Mouse (Mus musculus) neutrophil, adult 5-6 weeks (primary cell): ENCODE results near the gene Celf1. TPM values are rescaled to one million over a fixed set of nuclear protein-coding genes. Genes with fewer than 3 reads are reported as not detected.
"Not testable (repeated sequence)": the region's sequence is repeated elsewhere in the genome, so short reads cannot be mapped to it uniquely, and the experiment has no call there.

Experiments used
- ATAC-seq: fragments of 151-379, 151-347 bp; 2 replicates; pipeline ENCODE4 v1.8.0; 2017; ENCODE audit warnings: mild to moderate bottlenecking, moderate TSS enrichment; ENCODE audit not compliant: insufficient number of reproducible peaks, poor library complexity, low FRiP score, severe bottlenecking; ENCODE audit errors: extremely low read depth
- total RNA-seq: library from RNA; stranded (forward); fragments of 200-1000 nt; gene quantifications from 2 replicates; pipeline ENCODE4 v1.2.3, GENCODE M21; 2017

Celf1 gene
- 41.1 and 53.0 TPM in 2 replicates for total RNA-seq

DNA sequence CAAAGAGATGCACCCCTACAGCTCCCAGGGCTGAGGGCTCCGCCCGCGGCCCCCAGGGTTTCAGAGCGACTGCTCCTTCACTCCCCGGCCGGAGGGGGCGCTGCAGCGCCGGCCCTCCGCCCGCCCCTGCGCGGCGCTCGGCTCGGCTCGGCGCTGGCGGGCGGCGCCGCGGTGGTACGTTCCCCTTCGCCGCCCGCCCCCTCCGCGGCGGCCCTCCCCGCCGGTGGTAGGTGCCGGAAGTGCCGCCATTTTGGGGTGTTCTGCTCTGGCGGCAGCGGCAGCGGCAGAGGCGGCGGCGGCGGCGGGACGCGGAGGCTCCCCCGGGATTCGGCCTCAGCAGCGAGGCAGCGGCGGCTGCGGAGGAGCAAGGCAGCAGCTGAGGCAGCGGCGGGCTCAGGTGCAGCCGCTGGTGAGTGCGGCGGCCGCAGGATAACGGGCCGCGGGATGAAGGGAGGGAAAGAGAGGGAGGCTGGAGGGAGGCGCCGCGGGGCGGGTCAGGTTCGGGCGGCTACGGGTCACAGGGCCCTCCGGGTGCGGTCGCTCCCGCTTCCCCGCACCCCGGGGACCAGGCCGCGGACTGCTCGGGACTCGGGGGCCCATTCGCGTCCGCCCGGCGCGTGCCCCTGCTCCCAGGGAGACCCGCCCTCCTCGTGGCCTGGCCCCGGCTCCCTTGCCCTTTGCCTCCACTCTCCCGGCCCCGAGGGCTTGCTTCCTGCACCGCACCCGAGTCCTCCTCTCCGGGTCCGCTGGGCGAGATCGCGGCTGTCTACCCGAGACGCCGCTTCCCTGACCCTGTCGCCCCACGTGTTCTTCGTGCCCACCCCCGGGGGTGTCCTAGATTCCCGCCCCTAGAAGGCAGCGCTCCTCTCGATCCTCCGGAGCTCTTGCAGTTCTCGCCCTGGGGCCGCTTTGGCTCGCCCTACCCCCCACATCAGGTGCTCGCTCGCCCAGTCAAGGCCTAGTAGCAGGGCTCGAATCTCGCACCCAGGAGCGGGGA lies at the start of gene Celf1:
Celf1 (plus strand) TSS at position 150 of the 997 bp plus-strand sequence.
- ATAC-seq, result peak; percentile 79

DNA sequence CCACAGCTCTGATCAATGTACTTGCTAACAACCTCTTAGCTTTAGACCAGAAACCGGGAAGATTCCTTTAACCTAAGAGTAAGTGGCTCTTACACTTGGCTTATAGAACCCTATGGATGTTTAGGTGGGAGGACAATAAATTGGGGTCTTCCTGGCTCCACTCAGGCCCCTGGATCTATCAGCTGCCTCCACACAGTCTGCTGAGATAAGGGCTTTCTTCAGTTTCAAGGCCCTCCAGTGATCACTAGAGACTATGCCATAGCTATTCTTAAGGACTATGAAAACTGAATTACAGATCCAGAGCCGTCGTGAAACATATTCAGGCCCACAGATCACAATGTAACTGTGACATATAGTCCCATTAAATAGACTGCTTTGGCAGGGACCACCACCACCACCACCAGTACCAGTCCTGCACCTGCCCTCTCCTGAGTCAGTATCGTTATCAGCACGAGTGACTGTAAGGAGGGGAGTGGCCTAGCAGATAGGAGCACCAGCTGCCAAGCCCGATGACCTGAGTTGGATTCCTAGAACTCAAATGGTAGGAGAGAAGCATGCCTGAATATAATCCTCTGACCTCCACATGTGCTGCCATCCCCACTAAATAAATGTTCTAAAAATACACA lies 46.4 kb upstream of the Celf1 start:
- no peak for ATAC-seq

DNA sequence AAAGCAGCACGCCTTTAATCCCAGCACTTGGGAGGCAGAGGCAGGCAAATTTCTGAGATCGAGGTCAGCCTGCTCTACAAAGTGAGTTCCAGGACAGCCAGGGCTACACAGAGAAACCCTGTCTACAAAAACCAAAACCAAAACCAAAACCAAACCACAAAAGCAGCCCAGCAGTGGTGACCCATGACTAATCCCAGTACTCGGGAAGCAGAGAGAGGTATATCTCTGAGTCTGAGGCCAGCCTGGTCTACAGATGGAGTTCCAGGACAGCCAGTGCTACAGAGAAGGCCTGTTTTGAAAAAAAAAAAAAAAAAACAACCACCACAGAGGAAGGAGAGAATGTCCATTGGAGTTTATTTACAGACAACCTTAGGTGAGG lies 45.9 kb upstream of the Celf1 start:
- ATAC-seq, result not testable (repeated sequence)

DNA sequence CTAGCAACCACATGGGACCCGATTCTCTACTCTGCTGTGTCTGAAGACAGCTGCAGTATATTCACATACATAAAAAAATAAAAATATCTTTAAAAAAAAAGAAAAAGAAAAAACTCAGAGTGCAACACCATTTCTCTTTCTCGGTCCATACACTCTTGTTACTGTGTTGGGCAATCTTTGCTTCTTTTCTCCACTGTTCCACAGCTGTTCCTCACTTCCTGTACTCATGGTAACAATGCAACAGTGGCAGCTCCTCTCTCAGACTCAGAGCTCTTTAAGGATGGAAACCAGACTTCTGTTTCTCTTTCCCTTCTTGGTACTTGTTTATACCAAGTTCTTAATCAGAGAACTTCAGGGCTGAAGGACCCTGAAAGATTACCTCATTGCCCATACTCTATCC lies 36.8 kb upstream of the Celf1 start:
- no peak for ATAC-seq

DNA sequence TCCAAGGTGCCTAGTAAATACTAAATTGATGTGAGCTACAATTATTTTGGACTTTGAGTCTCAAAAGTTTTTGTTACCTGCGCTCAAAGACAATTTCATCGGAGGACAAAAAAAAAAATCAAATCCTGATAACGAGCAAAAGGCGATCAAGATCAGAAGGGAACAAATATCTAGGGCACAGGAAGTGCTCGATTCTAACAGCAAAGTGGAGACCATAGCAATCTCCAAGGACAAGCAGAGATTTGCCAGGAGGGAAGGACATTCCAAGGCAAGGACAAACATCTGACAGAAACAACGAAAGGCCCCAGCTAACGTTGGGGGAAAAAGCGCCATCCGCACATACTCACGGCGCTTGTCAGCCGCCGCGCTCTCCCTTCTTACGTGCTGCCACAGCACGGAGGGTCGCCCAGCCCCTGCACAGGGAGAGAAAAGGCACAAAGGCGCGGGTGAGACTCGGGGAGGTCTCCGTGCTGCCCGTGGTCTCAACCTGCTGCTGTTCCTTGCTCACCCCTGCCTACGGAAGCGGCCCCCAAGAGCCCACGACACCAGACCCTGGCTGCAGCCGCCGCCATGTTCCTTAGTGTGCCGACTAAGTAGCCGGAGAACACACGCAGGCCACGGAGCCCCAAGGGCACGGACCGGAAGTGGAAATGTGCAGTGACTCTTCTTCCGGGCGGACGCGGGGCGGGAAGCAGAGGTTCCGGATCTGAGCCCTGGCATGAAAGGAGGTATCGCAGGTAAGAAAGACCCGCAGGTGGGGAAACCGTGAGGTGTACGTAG lies 35.9 kb upstream of the Celf1 start, which contains the start of the genes Kbtbd4 and Ndufs3:
Kbtbd4 (plus strand) TSS at position 665 of the 780 bp plus-strand sequence.
Ndufs3 (minus strand) TSS at position 752 of the 780 bp plus-strand sequence.
- peak; percentile 98 for ATAC-seq

DNA sequence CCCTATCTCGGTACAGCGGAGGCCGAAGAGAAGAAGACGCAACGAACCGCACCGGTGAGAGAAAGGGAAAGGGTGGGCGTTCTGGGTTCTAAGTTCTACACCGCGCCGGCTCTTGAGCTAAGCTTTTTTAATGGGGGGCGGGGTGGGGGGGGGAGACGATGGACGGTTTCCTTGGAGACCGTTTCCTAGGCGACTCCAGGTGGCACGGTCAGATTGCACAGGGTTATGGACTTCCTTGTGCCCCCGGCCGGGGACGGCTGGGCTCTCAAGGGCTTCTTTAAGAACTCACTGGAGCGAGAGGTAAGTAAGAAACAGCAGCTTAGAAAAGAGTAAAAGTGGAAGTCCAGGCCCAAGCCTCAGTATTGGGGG lies 35.3 kb upstream of the Celf1 start:
- ATAC-seq, result no peak

DNA sequence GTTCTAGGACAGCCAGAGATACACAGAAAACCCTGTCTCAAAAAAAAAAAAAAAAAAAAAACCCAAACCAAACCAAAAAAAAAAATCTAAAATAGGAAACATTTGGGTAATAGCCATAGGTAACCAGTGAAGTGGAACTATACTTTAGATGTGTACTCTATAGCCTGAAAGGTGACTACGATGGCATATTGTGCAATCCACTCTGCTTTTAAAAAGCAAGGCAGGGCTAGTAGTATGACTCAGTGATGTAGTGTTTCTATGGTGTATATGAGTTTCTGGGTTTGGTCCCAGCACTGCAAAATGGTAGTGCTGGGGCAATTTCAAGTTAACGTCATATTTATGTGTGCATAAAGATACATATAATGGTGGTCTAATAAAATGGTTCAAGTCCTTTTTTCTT lies 33.5 kb upstream of the Celf1 start:
- ATAC-seq, result no peak

DNA sequence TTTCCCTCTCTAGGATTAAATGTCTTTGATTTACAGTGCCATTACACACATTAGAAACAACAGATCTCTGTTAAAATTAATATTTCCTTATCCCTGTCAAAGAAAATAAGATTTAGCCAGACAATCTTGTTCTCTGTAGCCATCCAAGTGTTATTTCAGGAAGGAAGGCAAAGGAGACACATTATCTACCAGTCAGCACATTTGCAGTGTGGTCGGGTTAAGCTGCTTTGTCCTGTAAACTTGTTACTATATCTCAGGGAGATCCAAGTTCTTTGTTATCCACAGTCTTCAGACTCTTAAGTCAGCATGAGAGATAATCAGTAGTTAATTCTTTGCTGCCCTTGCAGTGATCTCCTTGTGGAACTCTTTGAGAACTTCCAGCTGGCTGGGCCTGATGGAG lies 29.3 kb upstream of the Celf1 start:
- no peak for ATAC-seq

DNA sequence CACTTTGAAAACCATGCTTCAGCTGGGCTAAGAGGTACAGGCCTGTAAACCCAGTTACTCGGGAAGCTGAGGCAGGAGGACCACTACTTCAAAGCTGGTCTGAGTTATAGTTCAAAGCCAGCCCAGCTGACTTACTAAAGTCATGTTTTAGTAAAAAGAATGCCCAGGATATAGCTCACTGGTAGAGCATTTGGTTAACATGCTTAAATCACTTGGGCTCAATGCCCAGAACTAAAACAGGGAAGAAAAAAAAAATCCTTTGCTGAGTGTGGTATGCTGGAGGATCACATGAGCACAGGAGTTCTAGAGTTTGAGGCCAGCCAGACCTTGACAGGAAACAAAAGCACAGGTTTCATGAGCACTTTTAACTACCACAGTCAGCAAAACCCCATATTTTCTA lies 28.5 kb upstream of the Celf1 start:
- no peak for ATAC-seq

DNA sequence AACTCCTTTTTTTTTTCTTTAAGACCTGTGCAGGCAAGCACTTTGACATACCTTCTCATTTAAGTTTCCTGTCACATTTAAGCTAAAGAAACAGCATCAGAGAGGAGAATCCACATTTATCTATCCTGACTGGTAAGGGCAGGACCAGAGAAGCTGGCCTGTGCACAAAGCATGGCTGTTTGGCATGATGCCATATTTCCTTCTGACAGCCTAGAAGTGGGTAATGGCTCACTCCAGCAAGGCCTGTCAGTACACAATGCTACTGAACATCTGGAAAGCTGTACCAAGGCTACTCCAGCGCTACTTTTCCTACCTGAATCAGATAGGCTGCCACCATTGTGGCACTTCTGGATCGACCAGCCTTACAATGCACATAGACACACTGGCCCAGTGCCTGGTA lies 26.5 kb upstream of the Celf1 start:
- ATAC-seq, result no peak

DNA sequence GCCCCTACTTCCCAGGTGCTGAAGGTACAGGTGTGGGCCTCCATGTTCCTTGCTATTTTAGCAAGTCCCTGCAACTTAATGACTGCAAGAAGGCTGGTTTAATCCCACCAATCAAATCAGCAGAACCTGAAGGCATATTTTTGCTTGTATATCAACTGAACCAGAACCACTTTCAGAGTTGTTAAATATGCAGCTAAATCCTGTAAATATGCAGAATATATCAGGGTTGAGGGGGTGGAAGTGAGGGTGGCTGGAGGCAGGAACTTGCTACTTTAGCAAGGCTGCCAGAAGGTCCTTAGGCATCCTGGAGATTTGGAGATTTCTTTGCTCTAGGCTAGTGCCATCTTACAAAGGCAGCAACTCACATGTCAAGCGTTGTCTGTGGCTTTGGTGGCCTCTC lies 24.7 kb upstream of the Celf1 start:
- ATAC-seq, result no peak

DNA sequence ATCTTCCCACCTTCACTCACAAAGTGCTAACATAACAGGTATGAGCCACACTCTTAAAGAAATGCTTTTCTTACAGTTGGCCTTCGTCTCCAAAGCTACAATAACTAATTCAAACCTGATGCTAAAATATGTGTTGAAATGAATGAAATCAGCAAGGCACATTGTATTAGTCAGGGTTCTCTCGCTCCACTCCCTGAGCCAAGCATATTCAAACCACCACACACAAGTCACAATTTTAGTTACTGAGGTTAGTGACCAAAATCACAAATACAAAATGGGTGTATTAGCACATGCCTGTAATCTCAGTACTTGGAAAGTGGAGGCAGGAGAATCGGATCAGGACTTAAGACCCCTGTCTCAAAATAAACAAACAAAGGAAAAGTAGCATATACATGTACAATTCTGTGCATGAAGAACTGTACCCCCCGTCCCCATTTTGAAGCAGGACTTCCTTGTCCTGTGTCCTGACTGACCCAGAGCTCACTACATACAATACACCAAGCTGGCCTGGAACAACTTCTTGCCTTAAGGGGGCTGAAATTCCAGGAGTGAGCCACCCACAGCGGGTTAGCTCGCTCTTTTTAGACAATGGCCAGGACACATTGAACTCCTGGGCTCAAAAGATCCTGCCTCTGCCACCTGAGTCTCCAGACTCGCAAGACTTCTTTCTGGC lies 23.5 kb upstream of the Celf1 start:
- no peak for ATAC-seq

DNA sequence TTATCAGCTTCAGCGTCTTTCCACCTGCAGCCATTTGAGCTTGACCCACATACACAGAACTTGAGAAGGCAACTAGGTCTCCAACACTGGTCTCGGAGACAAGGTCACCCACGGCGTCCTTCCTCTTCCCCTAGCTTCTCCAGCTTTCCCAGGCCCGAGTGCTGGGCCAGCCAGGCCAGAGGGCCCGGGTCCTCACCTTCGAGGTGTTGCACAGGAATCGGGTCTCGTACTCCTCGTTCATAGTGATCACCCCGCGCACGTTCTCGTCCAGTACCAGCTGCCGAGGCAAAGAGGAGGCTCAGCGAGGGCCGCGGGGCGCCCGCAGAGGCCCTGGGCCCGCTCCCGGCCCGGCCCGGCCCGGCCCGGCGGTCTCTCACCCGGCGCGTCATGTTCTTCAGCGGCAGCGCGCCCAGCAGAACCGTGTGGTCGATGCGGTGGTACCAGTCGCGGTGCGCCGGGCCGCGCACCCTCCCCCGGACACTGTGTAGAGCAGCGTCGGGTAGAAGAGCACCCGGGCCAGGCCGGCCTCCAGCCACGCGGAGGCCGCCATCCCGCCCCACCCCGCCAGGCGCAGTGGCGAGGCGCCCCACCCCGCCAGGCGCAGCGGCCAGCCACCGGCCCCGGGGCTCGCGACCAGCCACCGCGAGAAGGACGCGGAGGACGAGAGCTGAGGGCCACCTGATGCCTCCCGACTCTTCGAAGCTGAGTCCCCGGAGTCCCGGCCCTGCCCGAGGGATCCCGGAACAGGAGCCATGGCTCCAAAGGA lies 22.8 kb upstream of the Celf1 start:
- peak; percentile 61 for ATAC-seq

DNA sequence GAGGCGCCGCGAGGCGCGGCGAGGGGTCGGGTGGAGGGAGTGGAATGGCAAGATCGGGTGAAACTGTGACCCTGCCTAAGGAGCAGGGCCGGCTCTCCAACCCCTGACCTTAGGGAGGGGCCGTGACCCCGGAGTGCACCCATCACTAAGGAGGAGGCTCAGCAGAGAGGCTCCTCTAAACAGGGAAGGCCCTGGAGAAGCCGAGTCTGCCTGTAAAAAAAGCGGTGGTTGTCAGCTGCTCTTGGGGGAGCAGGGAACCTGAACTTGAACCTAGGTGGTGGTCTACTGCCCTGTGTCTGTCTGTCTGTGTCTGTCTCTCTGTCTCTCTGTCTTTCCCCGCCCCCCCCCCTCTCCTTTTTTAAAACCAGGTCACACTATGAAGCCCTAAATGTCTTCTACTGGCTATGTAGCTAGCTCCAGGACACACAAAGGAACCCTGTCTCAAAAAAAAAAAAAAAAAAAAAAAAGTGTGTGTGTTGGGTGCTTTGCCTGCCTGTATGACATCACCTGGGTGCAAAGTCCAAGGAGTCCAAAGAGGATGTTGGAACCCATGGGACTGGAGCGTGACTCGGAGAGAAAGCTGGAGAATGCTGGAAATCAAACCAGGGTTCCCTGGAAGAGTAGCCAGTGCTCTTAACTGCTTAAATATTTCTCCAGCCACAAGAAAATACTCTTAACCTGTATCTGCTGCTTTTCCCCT lies 22.0 kb upstream of the Celf1 start:
- peak; percentile 20; the same call in 1 of the 2 replicates for ATAC-seq

DNA sequence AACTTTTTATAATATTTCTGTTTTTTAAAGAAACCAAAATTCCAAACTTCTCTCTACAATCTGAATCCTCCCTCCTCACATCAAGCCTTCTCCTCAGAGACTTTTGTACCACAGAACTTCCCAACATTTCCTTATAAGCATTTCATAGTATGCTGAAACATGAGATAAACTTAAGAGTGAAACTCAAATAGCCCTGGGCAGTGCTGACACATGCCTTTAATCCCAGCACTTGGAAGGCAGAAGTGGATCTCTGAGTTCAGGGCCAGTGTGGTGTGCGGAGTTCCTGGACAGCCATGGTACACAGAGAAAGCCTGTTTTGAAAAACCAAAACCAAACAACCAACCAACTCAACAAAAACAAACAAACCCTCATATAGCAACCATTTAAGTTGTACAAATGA lies 19.0 kb upstream of the Celf1 start:
- ATAC-seq, result no peak

DNA sequence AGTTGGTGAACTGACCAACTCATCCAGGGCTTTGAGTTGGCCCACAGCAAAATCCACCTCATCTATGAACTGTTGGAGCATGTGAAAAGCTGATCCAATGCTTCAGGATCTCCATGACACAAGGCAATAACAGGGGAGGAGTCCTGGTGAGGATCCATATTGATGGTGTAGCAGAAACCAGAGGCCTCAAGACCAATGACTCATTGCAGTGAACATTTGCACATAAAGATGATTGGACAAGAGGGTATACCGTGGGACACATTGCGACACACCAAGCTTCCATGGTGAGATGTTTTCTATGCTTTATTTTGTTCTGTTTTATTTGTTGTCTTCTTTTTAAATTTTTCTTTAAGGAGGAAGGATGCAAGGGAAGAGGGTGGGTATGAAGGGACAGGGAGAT lies 17.5 kb upstream of the Celf1 start:
- no peak for ATAC-seq

DNA sequence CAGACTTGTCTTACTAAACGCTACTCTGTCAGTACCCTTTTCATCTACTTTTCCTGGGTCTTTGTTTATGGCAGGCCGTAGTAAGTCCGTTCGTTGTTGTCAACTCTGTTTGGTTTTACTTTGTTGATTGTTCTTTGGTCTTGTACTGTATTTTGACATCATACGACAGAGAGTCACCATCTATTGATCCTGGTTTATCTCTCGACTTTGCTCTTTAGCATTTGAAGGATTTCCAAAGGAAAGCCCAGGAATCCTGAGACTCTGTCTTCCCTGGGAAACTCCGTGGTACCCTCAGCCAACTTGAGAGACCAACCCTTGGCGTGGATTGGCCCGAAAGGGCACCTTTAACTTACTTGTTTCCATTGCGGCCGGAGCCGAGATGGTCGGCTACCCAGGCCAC lies 11.6 kb upstream of the Celf1 start:
- no peak for ATAC-seq

DNA sequence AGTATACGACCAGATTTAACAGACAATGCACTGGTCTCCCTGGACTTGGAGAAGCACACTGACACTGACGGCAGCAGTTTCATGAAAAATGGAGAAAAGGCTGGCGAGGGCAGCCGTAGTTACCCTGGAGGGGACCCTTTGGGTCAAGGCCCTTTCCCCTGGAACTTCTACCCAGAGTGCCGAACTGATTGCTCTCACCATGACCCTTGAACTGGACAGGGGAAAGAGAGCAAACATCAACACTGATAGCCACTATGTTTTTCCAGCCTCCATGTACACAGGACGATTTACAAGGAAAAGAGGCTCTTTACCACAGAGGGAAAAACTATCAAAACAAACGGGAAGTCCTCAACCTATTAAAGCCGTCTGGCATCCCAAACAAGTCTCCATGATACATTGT lies 8.4 kb upstream of the Celf1 start:
- no peak for ATAC-seq
